Mouse (Mus musculus) adrenal gland, adult 18-20 months (tissue): ENCODE measurements around the gene Crygs. TPM values are rescaled to one million over a fixed set of nuclear protein-coding genes. Genes with fewer than 3 reads are reported as not detected.
"Not testable (repeated sequence)": the region's sequence is repeated elsewhere in the genome, so short reads cannot be mapped to it uniquely, and the experiment has no call there.

Source experiments
- DNase-seq, 2 experiments: peaks; one replicate each; pipeline ENCODE4 v3.0.0; 2021 to 2022; ENCODE audit warnings: low spot score in 2 of 2
- total RNA-seq, 2 experiments: library from RNA; stranded (reverse); gene quantifications; 1 replicate in 1 of 2; 2 replicates in 1 of 2; pipeline ENCODE4 v1.2.3; 2021

Crygs gene
- total RNA-seq, 2 experiments from 2014 or later, result not detected

DNA sequence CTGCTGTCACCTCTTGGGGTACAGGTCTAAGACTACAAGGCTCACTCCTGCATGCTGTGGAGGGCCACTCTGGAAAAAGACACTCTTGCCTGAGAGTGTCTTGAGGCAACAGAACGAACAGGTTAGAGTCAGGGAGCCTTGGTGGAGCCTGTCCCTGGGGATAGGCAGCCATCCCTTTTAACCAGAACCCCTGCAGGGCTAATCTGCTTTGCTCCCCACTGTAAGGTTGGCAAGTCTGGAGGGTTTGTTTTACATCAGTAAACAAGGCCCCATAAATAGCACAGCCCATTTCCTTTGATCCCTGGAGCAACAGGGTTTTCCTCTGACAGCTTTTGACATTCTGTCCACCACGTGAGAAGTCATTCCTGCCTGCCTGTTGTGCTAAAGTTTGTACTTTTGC, 20.1 kb downstream of the Crygs start:
- no peak for DNase-seq

DNA sequence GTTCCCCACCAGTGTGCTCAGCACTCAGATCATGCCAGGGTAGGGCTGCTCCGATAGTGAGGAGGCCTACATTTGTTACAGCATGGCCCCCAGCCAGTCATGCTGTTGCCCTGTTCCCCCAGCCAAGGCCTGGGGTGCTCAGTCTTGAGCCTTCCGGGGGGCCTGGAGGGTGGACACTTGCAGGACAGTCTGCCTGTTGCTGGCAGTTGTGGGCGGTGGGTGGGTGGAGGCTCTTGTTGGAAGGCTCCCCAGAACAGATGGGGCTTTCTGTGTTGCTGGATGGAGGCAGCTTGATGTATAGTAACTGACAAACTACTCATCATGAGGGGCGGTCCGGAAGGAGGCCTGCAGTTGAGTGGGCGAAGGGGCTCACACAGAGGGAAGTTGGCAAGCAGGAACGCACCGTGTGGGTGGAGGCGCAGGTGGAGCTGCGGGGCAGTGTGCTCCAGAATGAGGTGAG, 21.4 kb downstream of the Crygs start:
- no peak for DNase-seq

DNA sequence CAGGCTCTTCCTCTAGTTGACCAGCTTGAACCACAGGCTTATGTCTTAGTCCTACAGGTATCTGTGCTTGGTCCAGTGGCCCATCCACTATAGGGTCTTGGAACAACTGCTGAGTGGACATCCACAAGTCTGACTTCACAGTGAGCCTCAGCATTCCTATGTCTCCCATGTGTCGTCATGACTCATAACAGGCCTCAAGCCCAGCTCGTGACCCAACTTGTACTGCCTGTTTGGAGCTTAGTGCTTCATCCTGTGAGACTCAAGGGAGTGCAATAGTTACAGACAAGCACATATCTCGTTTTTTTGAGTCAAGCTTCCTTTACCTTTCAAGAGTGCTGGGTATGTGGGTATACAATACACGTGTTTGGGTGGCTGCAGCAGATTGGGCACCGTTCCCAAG, 28.7 kb downstream of the Crygs start:
- DNase-seq, result no peak

DNA sequence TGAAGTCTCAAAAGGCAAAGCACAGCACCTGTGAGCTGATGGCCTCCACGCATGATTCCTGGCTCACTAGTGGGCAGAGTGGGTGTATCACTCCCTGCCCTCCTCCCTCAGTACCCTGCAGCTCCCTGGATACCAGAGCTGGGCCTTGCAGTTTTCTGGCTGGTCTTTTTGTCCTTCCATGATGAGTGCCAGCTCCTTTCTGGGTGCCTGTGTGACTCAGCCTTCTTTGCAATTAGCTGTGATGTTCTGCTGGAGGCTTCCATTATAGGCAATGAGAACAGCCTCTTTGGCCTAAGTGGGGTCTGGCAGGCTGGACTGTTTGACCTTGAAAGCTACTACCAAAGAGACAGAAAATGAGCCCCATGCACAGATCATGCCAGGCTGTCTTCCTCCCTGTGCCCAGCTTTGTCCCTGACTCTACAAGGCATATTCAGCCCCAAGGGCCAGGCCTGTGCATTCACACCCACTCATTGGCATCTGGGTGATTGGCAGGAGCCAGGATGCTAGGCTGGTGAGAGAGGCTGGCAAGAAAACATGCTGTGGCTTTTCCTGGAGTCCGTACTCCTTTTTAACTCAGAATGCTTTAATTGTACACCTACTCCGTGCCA, 32.0 kb downstream of the Crygs start:
- DNase-seq, result no peak

DNA sequence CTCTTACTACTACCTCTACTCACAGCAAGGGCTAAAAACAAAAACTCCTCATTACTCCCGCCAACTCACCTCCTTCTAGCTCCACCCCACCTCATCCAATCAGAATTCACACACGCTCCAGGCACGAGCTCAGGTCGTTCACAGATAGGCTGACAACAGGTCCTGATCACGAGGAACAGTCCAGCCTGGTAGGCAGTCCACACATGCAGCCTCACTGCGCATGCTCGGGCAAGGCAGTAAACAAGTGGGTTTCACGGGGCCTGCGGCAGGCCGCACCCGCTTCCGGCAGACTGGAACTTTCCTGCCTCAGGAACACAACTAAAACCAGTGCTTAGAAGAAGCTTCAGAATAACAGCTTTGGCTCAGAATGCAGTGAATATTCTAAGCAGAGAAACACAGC, 33.1 kb downstream of the Crygs start:
- not testable (repeated sequence) for DNase-seq

DNA sequence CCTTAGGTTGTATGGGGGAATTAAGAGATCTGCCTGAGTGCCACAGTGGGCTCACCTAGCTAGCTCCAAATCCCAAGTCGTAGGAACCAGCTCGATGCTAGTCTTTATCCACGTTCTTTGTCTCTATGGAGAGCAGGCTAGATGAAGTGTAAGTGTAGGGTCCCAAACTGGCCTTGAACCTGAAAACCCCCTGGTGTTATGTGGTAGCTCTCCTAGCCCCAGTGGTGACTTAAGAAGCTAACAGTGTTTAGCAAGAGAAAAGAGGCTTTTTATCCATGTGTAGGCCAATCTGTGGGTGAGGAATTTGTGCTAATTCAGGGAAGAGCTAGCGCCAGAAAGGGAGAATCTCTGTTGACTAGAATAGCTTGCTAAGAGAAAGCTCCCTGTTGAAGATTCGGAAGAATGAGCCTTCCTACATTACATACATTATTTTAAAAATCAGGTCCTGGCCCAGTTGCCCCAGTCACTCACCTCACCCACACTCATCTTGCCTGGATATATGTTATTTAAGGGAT, 35.8 kb downstream of the Crygs start:
- DNase-seq, result no peak

DNA sequence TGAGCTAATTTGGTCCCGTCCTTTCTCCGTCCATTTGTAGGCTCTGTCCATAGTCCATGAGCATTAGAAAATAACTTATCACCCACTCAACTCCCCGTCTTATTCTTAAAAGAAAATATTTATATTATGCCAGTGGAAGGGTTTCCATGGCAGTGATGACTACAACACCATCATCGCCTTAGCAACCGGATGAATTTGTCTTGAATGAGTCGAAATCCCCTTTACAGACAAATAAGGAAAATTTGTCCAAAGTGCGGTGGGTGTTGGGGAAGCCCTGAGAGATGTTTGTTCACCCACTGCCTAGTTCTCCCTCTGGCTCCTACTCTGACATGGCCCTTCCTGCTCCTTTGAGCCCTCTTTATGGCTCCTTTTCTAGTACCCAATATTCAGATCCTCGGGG, 42.7 kb downstream of the Crygs start:
- DNase-seq, result no peak

DNA sequence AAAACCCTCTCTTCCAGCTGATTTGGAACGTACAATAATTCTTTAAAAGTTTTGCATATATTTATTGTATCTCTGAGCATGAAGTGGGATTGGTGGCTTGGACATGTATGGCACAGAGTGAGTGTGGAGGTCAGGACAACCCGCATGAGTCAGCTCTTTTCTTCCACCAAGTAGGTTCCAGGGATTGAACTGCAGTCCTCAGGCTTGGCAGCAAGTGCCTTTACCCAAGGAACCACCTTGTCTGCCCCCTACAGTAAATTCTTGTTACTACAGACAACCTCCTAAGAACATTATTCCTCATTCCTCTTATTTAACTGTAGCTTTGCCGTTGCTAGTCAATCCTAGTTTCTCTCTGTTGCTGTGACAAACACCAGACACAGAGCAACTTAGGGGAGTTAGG, 44.0 kb downstream of the Crygs start:
- no peak for DNase-seq

DNA sequence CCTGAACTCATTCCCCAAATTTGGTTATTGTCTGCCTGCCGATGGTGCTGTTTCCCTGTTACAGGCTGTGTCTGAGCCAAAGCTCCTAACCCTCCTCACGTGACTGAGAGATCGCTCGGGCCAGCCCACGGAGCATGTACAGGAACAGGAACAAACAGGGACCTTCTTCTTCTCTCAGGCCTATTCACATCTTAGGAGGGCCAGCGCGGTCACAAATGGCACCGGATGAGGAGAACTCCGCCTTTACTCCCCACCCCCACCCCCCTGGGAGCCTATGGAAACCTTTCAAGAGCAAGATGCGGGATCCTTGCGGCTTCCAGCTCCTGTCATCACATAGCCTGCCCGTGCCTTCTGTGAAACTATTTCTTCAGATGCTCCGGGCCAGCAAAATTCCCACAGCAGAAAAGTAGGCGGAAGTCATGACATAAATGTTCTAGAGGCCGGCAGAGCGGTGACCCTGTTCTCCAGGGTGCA, 44.6 kb downstream of the Crygs start:
- no peak for DNase-seq

DNA sequence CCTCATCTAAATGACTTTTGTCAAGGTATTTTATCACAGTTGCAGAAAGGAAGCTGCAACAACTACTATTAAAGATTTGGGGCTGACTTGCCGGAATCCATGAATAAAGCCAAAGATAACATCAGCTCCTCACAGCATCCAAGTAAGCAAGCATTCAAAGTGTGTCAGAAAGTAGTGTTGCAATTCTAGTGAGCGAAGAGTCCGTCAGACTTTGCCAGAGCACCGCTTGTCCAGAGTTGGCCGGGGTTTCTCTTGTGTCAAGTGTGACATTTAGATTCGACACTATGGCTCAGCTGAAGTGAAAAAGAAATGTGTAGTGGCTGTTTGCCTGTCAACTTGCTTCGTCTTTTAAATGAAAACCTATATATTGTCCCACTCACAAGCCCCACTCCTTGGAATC, 45.8 kb downstream of the Crygs start:
- no peak for DNase-seq

Other genes with a start within 250 kb of the Crygs start
- 1 to 10 TPM; 2.4 to 3.1 TPM for gene Dgkg, start 154.4 kb downstream of the Crygs start, total RNA-seq
- 10 to 100 TPM; 13.8 TPM for gene Tbccd1, start 46.1 kb upstream of the Crygs start, total RNA-seq
- gene Dnajb11, start 46.3 kb upstream of the Crygs start, total RNA-seq, result 10 to 100 TPM; 60.8 to 72.1 TPM
- gene Ahsg, start 79.7 kb upstream of the Crygs start, total RNA-seq, result 1 to 10 TPM; 5.0 to 8.3 TPM
- gene Fetub, start 106.8 kb upstream of the Crygs start, total RNA-seq, result 10 to 100 TPM in 1 of 2 experiments, 1 to 10 TPM in 1; 1.6 to 78.1 TPM
- 1 to 10 TPM in 1 of 2 experiments, not detected in 1; 1.2 TPM for gene Hrg, start 139.5 kb upstream of the Crygs start, total RNA-seq
- 10 to 100 TPM; 11.9 to 31.8 TPM for gene Kng2, start 217.9 kb upstream of the Crygs start, total RNA-seq
- gene Kng1, start 246.3 kb upstream of the Crygs start, total RNA-seq, result 1 to 10 TPM in 1 of 2 experiments, under 1 TPM in 1; 0.60 to 1.1 TPM